Mouse (Mus musculus) forebrain, embryonic 13.5 days (tissue): ENCODE results near the gene Gm4871. TPM values are rescaled to one million over a fixed set of nuclear protein-coding genes. Genes with fewer than 3 reads are reported as not detected.

Experiments
- ATAC-seq: fragments of 200-750 bp; cut with Nextera tagmentation; 2 replicates; pipeline ENCODE4 v1.8.0; 2017
- H3K27ac ChIP-seq: fragments of 300-500 bp; sonication (generic); 2 replicates; pipeline ENCODE4 v1.5.1; 2015; ENCODE audit warnings: inconsistent platforms, mild to moderate bottlenecking, moderate library complexity
- H3K27me3 ChIP-seq: fragments of 300-500 bp; sonication (generic); 2 replicates; pipeline ENCODE4 v1.6.1; 2015; ENCODE audit warnings: mild to moderate bottlenecking, inconsistent platforms
- H3K36me3 ChIP-seq: fragments of 300-500 bp; sonication (generic); 2 replicates; pipeline ENCODE4 v1.6.1; 2015; ENCODE audit warnings: mild to moderate bottlenecking, inconsistent platforms; ENCODE audit not compliant: poor library complexity, severe bottlenecking
- H3K4me1 ChIP-seq: fragments of 300-500 bp; sonication (generic); 2 replicates; pipeline ENCODE4 v1.6.1; 2015; ENCODE audit warnings: inconsistent platforms
- H3K4me2 ChIP-seq: fragments of 300-500 bp; sonication (generic); 2 replicates; pipeline ENCODE4 v1.6.1; 2015; ENCODE audit warnings: inconsistent platforms, mild to moderate bottlenecking, moderate library complexity
- H3K4me3 ChIP-seq: fragments of 300-500 bp; sonication (generic); 2 replicates; pipeline ENCODE4 v1.5.1; 2015; ENCODE audit warnings: mild to moderate bottlenecking, inconsistent platforms
- H3K9ac ChIP-seq: fragments of 300-500 bp; sonication (generic); 2 replicates; pipeline ENCODE4 v1.6.1; 2015; ENCODE audit warnings: mild to moderate bottlenecking, inconsistent platforms
- H3K9me3 ChIP-seq: fragments of 300-500 bp; sonication (generic); replicated peaks from 2 replicates; pipeline ENCODE4 v1.6.1; 2016; ENCODE audit warnings: inconsistent platforms
- WGBS: fragments of 180-500 bp; shearing (Covaris S2); methylation state at CpG from one replicate; pipeline ENCODE4 v1.1.7; 2015; 5-methylcytosine and 5-hydroxymethylcytosine counted together
- polyA plus RNA-seq: library from polyadenylated mRNA; unstranded; fragments of >200 nt; fragmentation: Nextera tagmentation; extraction: Ambion mirVana; gene quantifications from 2 replicates; pipeline ENCODE4 v1.2.1, GENCODE M21; 2015

Gm4871 gene
- polyA plus RNA-seq, 1 experiment from 2014 or later, result not detected

- no peak overlapping the region for H3K27ac ChIP-seq
- WGBS, result 91% methylated on average over 4 of the region's 4 CpGs
- H3K27me3 ChIP-seq, result no peaks in the 10 kb centered on the region
- no peak overlapping the region for H3K9ac ChIP-seq
- peaks cover 4% of the 10 kb centered on the region; the same call in 1 of the 2 replicates for H3K9me3 ChIP-seq
- no peak overlapping the region for H3K4me3 ChIP-seq
- H3K4me1 ChIP-seq, result no peaks in the 10 kb centered on the region
- H3K36me3 ChIP-seq, result no peaks in the 10 kb centered on the region
- H3K4me2 ChIP-seq, result no peak overlapping the region
- no peak for ATAC-seq
These were observed 43.5 kb downstream of the Gm4871 start for GRCm38 (mm10) chr5:144989061-144989405.

GRCm38 (mm10) chr5:144988340-144989060, 44.1 kb downstream of the Gm4871 start:
- Histone ChIP-seq H3K27ac (no peak overlapping the region), H3K27me3 (no peaks in the 10 kb centered on the region), H3K9ac (no peak overlapping the region), H3K4me2 (no peak overlapping the region), H3K9me3 (peaks cover 4% of the 10 kb centered on the region; the same call in 1 of the 2 replicates), H3K4me3 (no peak overlapping the region), H3K36me3 (no peaks in the 10 kb centered on the region), H3K4me1 (no peaks in the 10 kb centered on the region)
- ATAC-seq, result no peak
- 54% methylated on average over 9 of the region's 9 CpGs for WGBS

- no peaks in the 10 kb centered on the region for H3K27me3 ChIP-seq
- H3K4me1 ChIP-seq, result no peaks in the 10 kb centered on the region
- ATAC-seq, result no peak
- no peaks in the 10 kb centered on the region for H3K36me3 ChIP-seq
- H3K4me3 ChIP-seq, result no peak overlapping the region
- no peak overlapping the region for H3K4me2 ChIP-seq
- peaks cover 4% of the 10 kb centered on the region; the same call in 1 of the 2 replicates for H3K9me3 ChIP-seq
- no peak overlapping the region for H3K27ac ChIP-seq
- WGBS, result 92% methylated on average over 13 of the region's 13 CpGs
- H3K9ac ChIP-seq, result no peak overlapping the region
These were observed 45.0 kb downstream of the Gm4871 start for GRCm38 (mm10) chr5:144987561-144987960.

GRCm38 (mm10) chr5:144984839-144985238, 47.7 kb downstream of the Gm4871 start:
- Histone ChIP-seq H3K4me2 (no peak overlapping the region), H3K9me3 (peaks cover 4% of the 10 kb centered on the region; the same call in 1 of the 2 replicates), H3K9ac (no peak overlapping the region), H3K36me3 (no peaks in the 10 kb centered on the region), H3K27ac (no peak overlapping the region), H3K27me3 (no peaks in the 10 kb centered on the region), H3K4me3 (no peak overlapping the region), H3K4me1 (no peaks in the 10 kb centered on the region)
- WGBS, result 94% methylated on average over 5 of the region's 5 CpGs
- ATAC-seq, result no peak

GRCm38 (mm10) chr5:144983227-144983626, 49.3 kb downstream of the Gm4871 start:
- H3K9ac ChIP-seq, result no peak overlapping the region
- ATAC-seq, result no peak
- no peak overlapping the region for H3K27ac ChIP-seq
- no peaks in the 10 kb centered on the region for H3K36me3 ChIP-seq
- H3K4me1 ChIP-seq, result no peaks in the 10 kb centered on the region
- 93% methylated on average over 3 of the region's 3 CpGs for WGBS
- H3K4me2 ChIP-seq, result no peak overlapping the region
- no peaks in the 10 kb centered on the region for H3K27me3 ChIP-seq
- H3K9me3 ChIP-seq, result peaks cover 4% of the 10 kb centered on the region; the same call in 1 of the 2 replicates
- no peak overlapping the region for H3K4me3 ChIP-seq

Other genes starting within 250 kb of the Gm4871 start
- gene Smurf1, start 66.9 kb downstream of the Gm4871 start, polyA plus RNA-seq, result 16.8 and 18.1 TPM in 2 replicates
- gene 1700018F24Rik, start 10.2 kb upstream of the Gm4871 start, polyA plus RNA-seq, result not detected in 2 replicates
- gene Arpc1a, start 51.1 kb upstream of the Gm4871 start, polyA plus RNA-seq, result 207 and 209 TPM in 2 replicates
- not detected in 2 replicates for gene Kpna7, start 51.3 kb upstream of the Gm4871 start, polyA plus RNA-seq
- 55.9 and 58.1 TPM in 2 replicates for gene Arpc1b, start 81.5 kb upstream of the Gm4871 start, polyA plus RNA-seq
- 139 and 157 TPM in 2 replicates for gene Pdap1, start 107.5 kb upstream of the Gm4871 start, polyA plus RNA-seq
- 247 and 259 TPM in 2 replicates for gene Bud31, start 107.6 kb upstream of the Gm4871 start, polyA plus RNA-seq
- gene Ptcd1, start 134.4 kb upstream of the Gm4871 start, polyA plus RNA-seq, result 20.0 and 21.6 TPM in 2 replicates
- gene Cpsf4, start 134.5 kb upstream of the Gm4871 start, polyA plus RNA-seq, result 64.0 and 69.6 TPM in 2 replicates
- gene Atp5j2, start 159.3 kb upstream of the Gm4871 start, polyA plus RNA-seq, result 672 and 745 TPM in 2 replicates
- gene Zkscan14, start 169.1 kb upstream of the Gm4871 start, polyA plus RNA-seq, result 11.9 and 13.1 TPM in 2 replicates
- gene Zkscan5, start 171.8 kb upstream of the Gm4871 start, polyA plus RNA-seq, result 16.6 and 18.0 TPM in 2 replicates
- 38.2 and 39.5 TPM in 2 replicates for gene Zfp655, start 199.0 kb upstream of the Gm4871 start, polyA plus RNA-seq
- 0.44 and 0.83 TPM in 2 replicates for gene Zscan25, start 247.7 kb upstream of the Gm4871 start, polyA plus RNA-seq